Mouse (Mus musculus): ENCODE data around the gene Fdxr. TPM values are rescaled to one million over a fixed set of nuclear protein-coding genes. Genes with fewer than 3 reads are reported as not detected.

Gene Fdxr
- polyA plus RNA-seq, 1 experiment = 32.6 TPM

- H3K4me3 ChIP-seq (ENCODE audit: insufficient read depth, low read length) = no peak overlapping the region
- TF ChIP-seq POLR2A (IDR thresholded peaks at IDR 0.05; ENCODE audit: extremely low read depth, insufficient read depth, low read length) (no peak), CTCF (IDR thresholded peaks at IDR 0.05; ENCODE audit: extremely low read depth, insufficient read depth, low read length) (no peak)
- H3K4me1 ChIP-seq (ENCODE audit: control insufficient read depth, insufficient read depth, low read length) = peaks cover 2% of the 10 kb centered on the region; the same call in 1 of the 2 replicates
- H3K27ac ChIP-seq (ENCODE audit: insufficient read depth, low read length) = no peak overlapping the region
Measured at GRCm38 (mm10) chr11:115225301-115225700, 51.5 kb downstream of the Fdxr start.

DNA sequence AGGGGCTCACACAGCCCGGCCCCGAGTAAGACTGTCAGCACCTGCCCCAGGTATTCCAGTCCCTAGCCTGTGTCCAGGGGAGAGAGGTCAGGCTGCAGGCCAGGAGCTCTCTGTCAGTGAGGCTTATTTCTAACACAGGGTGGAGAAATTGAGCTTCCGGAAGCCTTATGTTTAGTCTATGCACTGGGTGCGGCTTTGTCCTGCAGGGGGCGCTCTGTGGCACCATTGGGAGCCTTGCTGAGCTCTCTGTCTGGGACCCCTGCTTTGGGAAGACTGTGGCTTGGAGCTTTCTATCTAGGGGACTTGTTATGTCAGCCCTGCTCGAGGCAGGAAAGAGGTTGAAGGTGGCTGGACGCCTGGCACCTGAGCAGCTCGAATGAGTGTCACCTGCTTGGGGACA, 52.0 kb downstream of the Fdxr start:
- no peak overlapping the region for H3K27ac ChIP-seq (ENCODE audit: insufficient read depth, low read length)
- H3K4me3 ChIP-seq (ENCODE audit: insufficient read depth, low read length) = no peak overlapping the region
- TF ChIP-seq CTCF (IDR thresholded peaks at IDR 0.05; ENCODE audit: extremely low read depth, insufficient read depth, low read length) = peak; percentile 42; the same call in 1 of the 2 replicates
- no peak for TF ChIP-seq POLR2A (IDR thresholded peaks at IDR 0.05; ENCODE audit: extremely low read depth, insufficient read depth, low read length)
- H3K4me1 ChIP-seq (ENCODE audit: control insufficient read depth, insufficient read depth, low read length) = peaks cover 2% of the 10 kb centered on the region; the same call in 1 of the 2 replicates

DNA sequence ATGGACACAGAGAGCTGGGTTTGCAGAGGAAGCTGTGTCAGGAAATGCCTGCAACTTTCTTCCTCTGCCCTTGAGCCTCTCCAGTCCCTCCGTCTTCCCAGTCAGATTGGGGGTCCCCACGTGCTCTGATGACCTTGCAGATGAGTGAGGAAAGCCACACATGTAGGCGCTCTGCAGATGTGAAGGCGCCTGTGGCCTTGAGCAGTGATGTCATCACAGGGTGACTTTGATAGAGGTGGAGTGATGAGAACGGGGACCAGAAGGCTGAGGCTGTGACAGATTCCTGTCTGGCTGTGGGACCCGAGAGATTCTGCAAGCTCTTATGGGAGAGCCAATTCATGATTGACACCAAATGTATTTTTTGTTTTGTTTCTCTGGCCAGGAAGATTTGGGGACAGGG, 53.0 kb downstream of the Fdxr start:
- Histone ChIP-seq H3K4me1 (ENCODE audit: control insufficient read depth, insufficient read depth, low read length) (peaks cover 2% of the 10 kb centered on the region; the same call in 1 of the 2 replicates), H3K4me3 (ENCODE audit: insufficient read depth, low read length) (no peak overlapping the region), H3K27ac (ENCODE audit: insufficient read depth, low read length) (no peak overlapping the region)
- TF ChIP-seq POLR2A (IDR thresholded peaks at IDR 0.05; ENCODE audit: extremely low read depth, insufficient read depth, low read length) (no peak), CTCF (IDR thresholded peaks at IDR 0.05; ENCODE audit: extremely low read depth, insufficient read depth, low read length) (no peak)

- Histone ChIP-seq H3K27ac (ENCODE audit: insufficient read depth, low read length) (no peak overlapping the region), H3K4me1 (ENCODE audit: control insufficient read depth, insufficient read depth, low read length) (peaks cover 2% of the 10 kb centered on the region; the same call in 1 of the 2 replicates), H3K4me3 (ENCODE audit: insufficient read depth, low read length) (no peak overlapping the region)
- TF ChIP-seq POLR2A (IDR thresholded peaks at IDR 0.05; ENCODE audit: extremely low read depth, insufficient read depth, low read length) (no peak), CTCF (IDR thresholded peaks at IDR 0.05; ENCODE audit: extremely low read depth, insufficient read depth, low read length) (no peak)
Measured at GRCm38 (mm10) chr11:115223451-115223850, 53.4 kb downstream of the Fdxr start.

DNA sequence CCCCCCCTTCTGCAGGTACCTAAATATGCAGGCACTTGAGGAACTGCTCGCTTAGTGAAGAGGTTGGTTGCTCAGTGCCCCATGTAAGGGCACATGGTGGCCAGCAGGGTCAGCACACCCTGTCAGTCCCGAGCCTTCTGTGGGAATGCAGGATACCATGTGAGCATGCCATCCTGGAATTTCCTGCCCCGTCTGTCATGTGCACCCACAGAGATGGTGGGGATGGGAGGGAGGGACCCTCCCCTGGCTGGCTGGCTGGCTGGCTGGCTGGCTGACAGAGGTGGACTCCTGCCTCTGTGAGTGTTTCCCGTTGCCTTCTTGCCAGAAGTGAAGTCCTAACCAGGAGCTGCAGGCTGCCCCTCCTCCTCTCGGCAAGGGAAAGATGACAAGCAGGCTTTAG, 54.3 kb downstream of the Fdxr start:
- Histone ChIP-seq H3K4me1 (ENCODE audit: control insufficient read depth, insufficient read depth, low read length) (peaks cover 2% of the 10 kb centered on the region; the same call in 1 of the 2 replicates), H3K27ac (ENCODE audit: insufficient read depth, low read length) (no peak overlapping the region), H3K4me3 (ENCODE audit: insufficient read depth, low read length) (no peak overlapping the region)
- TF ChIP-seq POLR2A (IDR thresholded peaks at IDR 0.05; ENCODE audit: extremely low read depth, insufficient read depth, low read length) (no peak), CTCF (IDR thresholded peaks at IDR 0.05; ENCODE audit: extremely low read depth, insufficient read depth, low read length) (no peak)

DNA sequence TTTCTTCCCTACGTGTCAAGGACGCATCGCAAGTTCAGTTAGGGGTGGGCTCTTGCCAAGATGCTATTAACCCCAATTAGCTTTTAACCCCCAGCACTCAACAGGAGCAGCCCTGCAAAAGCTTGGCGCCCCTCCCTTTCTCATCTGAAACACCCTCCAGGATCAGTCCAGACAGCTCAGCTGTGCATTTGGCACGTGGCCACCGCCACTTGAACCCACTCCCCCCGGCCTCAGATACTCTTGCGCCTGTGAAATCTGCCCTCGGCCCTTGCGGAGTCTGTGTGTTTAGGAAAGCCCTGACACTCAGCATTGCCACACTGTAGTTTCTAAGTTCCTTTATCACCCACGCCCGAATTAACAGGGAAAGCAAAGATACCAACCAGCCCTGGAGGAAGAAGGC, 54.8 kb downstream of the Fdxr start:
- Histone ChIP-seq H3K4me3 (ENCODE audit: insufficient read depth, low read length) (no peak overlapping the region), H3K27ac (ENCODE audit: insufficient read depth, low read length) (no peak overlapping the region), H3K4me1 (ENCODE audit: control insufficient read depth, insufficient read depth, low read length) (no peaks in the 10 kb centered on the region; the same call in 1 of the 2 replicates)
- no peak for TF ChIP-seq CTCF (IDR thresholded peaks at IDR 0.05; ENCODE audit: extremely low read depth, insufficient read depth, low read length)
- no peak for TF ChIP-seq POLR2A (IDR thresholded peaks at IDR 0.05; ENCODE audit: extremely low read depth, insufficient read depth, low read length)

DNA sequence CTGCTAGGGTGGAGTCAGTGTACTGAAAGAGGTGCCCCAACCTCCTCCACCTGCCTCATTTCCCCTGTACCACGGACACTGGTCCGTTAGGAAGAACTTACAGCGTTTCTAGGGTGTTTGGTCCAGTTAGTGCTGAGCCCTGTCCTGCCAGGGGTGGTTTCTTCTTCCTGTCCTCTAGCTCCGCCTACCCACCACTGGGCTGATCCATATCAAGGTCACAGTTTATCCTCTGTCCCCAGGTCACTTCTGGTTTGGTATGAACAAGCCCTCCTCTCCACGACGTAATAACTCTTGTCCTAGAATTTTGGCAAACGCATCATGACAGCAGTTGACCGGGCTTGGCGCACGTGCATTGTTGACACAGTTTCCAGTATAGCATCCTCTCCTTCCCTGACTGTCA, 57.2 kb downstream of the Fdxr start:
- Histone ChIP-seq H3K4me1 (ENCODE audit: control insufficient read depth, insufficient read depth, low read length) (no peaks in the 10 kb centered on the region; the same call in 1 of the 2 replicates), H3K27ac (ENCODE audit: insufficient read depth, low read length) (no peak overlapping the region), H3K4me3 (ENCODE audit: insufficient read depth, low read length) (no peak overlapping the region)
- TF ChIP-seq POLR2A (IDR thresholded peaks at IDR 0.05; ENCODE audit: extremely low read depth, insufficient read depth, low read length) (no peak), CTCF (IDR thresholded peaks at IDR 0.05; ENCODE audit: extremely low read depth, insufficient read depth, low read length) (no peak)

DNA sequence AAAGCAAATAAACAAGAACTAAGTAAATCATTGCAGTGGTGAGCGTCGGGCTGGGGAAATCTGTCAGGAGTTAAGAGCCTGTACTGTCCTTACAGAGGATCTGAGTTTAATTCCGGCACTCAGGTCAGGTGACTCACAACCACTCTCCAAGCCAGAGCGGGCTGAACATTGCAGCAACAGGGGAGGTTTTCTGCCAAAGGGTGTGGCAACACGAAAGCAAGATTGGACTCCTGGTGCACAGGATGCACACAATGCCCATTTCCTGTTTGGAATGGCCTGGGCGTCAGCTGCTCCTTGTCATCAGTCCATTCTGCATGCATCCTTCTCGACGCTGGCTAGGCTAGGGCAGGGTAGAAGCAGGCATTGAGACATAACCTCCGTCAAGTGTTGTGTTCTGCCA, 57.6 kb downstream of the Fdxr start:
- Histone ChIP-seq H3K4me1 (ENCODE audit: control insufficient read depth, insufficient read depth, low read length) (no peaks in the 10 kb centered on the region; the same call in 1 of the 2 replicates), H3K27ac (ENCODE audit: insufficient read depth, low read length) (no peak overlapping the region)

More for the DNA sequence above, 57.6 kb downstream of the Fdxr start:
- no peak overlapping the region for H3K4me3 ChIP-seq (ENCODE audit: insufficient read depth, low read length)
- TF ChIP-seq CTCF (IDR thresholded peaks at IDR 0.05; ENCODE audit: extremely low read depth, insufficient read depth, low read length) = no peak
- TF ChIP-seq POLR2A (IDR thresholded peaks at IDR 0.05; ENCODE audit: extremely low read depth, insufficient read depth, low read length) = no peak

Other genes with a start within 250 kb of the Fdxr start
- gene Cd300ld5, start 239.3 kb downstream of the Fdxr start, polyA plus RNA-seq (2012; rRNA removed) = 0.36 TPM in 1 of 2 replicates, not detected in the other
- 1.0 and 1.2 TPM in 2 replicates for gene Cd300ld3, start 228.6 kb downstream of the Fdxr start, polyA plus RNA-seq (2012; rRNA removed)
- gene Cd300e, start 214.9 kb downstream of the Fdxr start, polyA plus RNA-seq (2012; rRNA removed) = 0.09 and 0.17 TPM in 2 replicates
- gene Rab37, start 185.6 kb downstream of the Fdxr start, polyA plus RNA-seq (2012; rRNA removed) = 2.5 and 2.9 TPM in 2 replicates
- gene Cd300lf, start 143.1 kb downstream of the Fdxr start, polyA plus RNA-seq (2012; rRNA removed) = 0.08 TPM in 2 replicates
- gene Slc9a3r1, start 113.7 kb downstream of the Fdxr start, polyA plus RNA-seq (2012; rRNA removed) = 73.8 and 74.1 TPM in 2 replicates
- 9.5 and 10.3 TPM in 2 replicates for gene Tmem104, start 89.6 kb downstream of the Fdxr start, polyA plus RNA-seq (2012; rRNA removed)
- gene Nat9, start 89.2 kb downstream of the Fdxr start, polyA plus RNA-seq (2012; rRNA removed) = 40.9 and 43.2 TPM in 2 replicates
- gene Grin2c, start 9.8 kb downstream of the Fdxr start, polyA plus RNA-seq (2012; rRNA removed) = 35.8 and 37.4 TPM in 2 replicates
- gene Fads6, start 20.6 kb upstream of the Fdxr start, polyA plus RNA-seq (2012; rRNA removed) = 14.0 and 15.3 TPM in 2 replicates
- 2.2 and 3.4 TPM in 2 replicates for gene Otop2, start 30.1 kb upstream of the Fdxr start, polyA plus RNA-seq (2012; rRNA removed)
- gene Ush1g, start 45.0 kb upstream of the Fdxr start, polyA plus RNA-seq (2012; rRNA removed) = 0.40 and 0.44 TPM in 2 replicates
- 0.06 TPM in 1 of 2 replicates, not detected in the other for gene Otop3, start 57.7 kb upstream of the Fdxr start, polyA plus RNA-seq (2012; rRNA removed)
- gene Hid1, start 90.7 kb upstream of the Fdxr start, polyA plus RNA-seq (2012; rRNA removed) = 102 and 103 TPM in 2 replicates
- gene Cdr2l, start 104.9 kb upstream of the Fdxr start, polyA plus RNA-seq (2012; rRNA removed) = 20.6 and 21.5 TPM in 2 replicates
- 121 and 124 TPM in 2 replicates for gene Mrpl58, start 126.7 kb upstream of the Fdxr start, polyA plus RNA-seq (2012; rRNA removed)
- gene Atp5h, start 142.9 kb upstream of the Fdxr start, polyA plus RNA-seq (2012; rRNA removed) = 720 and 722 TPM in 2 replicates
- 75.0 and 81.1 TPM in 2 replicates for gene Kctd2, start 143.1 kb upstream of the Fdxr start, polyA plus RNA-seq (2012; rRNA removed)
- gene Trim80, start 163.5 kb upstream of the Fdxr start, polyA plus RNA-seq (2012; rRNA removed) = not detected in 2 replicates
- not detected in 2 replicates for gene Slc16a5, start 185.4 kb upstream of the Fdxr start, polyA plus RNA-seq (2012; rRNA removed)
- 8.7 and 11.7 TPM in 2 replicates for gene Armc7, start 198.6 kb upstream of the Fdxr start, polyA plus RNA-seq (2012; rRNA removed)
- 85.5 and 85.8 TPM in 2 replicates for gene Nt5c, start 214.8 kb upstream of the Fdxr start, polyA plus RNA-seq (2012; rRNA removed)
- gene Jpt1, start 237.3 kb upstream of the Fdxr start, polyA plus RNA-seq (2012; rRNA removed) = 206 and 211 TPM in 2 replicates